Mouse (Mus musculus) MEL (cell line): Measurements from ENCODE around the gene Ttc39a. TPM values are rescaled to one million over a fixed set of nuclear protein-coding genes. Genes with fewer than 3 reads are reported as not detected.

Experiments used
- DNase-seq: peaks from one replicate; pipeline ENCODE4 v3.0.0; 2011; ENCODE audit warnings: low read depth, low spot score
- H3K27ac ChIP-seq: 2 replicates; pipeline ENCODE4 v1.5.1; 2012; ENCODE audit warnings: low read depth, mild to moderate bottlenecking, control low read depth, low read length, moderate library complexity; ENCODE audit not compliant: control insufficient read depth
- H3K27me3 ChIP-seq, 2 experiments: fragments of 150-350 bp in 1 of 2; sonication (generic) in 1 of 2; 2 replicates each; pipeline ENCODE4 v1.6.1; 2012; ENCODE audit warnings: low read length in 2 of 2, mild to moderate bottlenecking in 2 of 2, improper control_type of control experiment in 1 of 2, moderate library complexity in 1 of 2; ENCODE audit not compliant: insufficient read depth in 2 of 2, control insufficient read depth in 1 of 2
- H3K36me3 ChIP-seq, 2 experiments: 2 replicates each; pipeline ENCODE4 v1.6.1; 2012 to 2014; ENCODE audit warnings: low read length in 2 of 2, improper control_type of control experiment in 1 of 2, inconsistent platforms in 1 of 2, mild to moderate bottlenecking in 1 of 2; ENCODE audit not compliant: insufficient read depth in 2 of 2, control insufficient read depth in 1 of 2
- H3K4me1 ChIP-seq, 2 experiments: fragments of 150-350 bp in 1 of 2; sonication (generic) in 1 of 2; 2 replicates each; pipeline ENCODE4 v1.6.1; 2012; ENCODE audit warnings: low read length in 2 of 2, improper control_type of control experiment in 1 of 2, mild to moderate bottlenecking in 1 of 2; ENCODE audit not compliant: insufficient read depth in 2 of 2, control insufficient read depth in 1 of 2
- H3K4me3 ChIP-seq, 2 experiments: fragments of 150-350 bp in 1 of 2; sonication (generic) in 1 of 2; 2 replicates each; pipeline ENCODE4 v1.5.1; 2012; ENCODE audit warnings: low read depth in 2 of 2, low read length in 2 of 2, mild to moderate bottlenecking in 2 of 2, moderate library complexity in 2 of 2, control low read depth in 1 of 2, improper control_type of control experiment in 1 of 2; ENCODE audit not compliant: control insufficient read depth in 1 of 2, insufficient read depth in 1 of 2
- H3K79me2 ChIP-seq: 2 replicates; pipeline ENCODE4 v1.6.1; 2012; ENCODE audit warnings: mild to moderate bottlenecking, low read length, moderate library complexity; ENCODE audit not compliant: control insufficient read depth, poor library complexity, insufficient read depth
- H3K9ac ChIP-seq: 2 replicates; pipeline ENCODE4 v1.6.1; 2012; ENCODE audit warnings: low read depth, mild to moderate bottlenecking, control low read depth, low read length, moderate library complexity; ENCODE audit not compliant: control insufficient read depth, poor library complexity, severe bottlenecking
- H3K9me3 ChIP-seq: fragments of 150-350 bp; sonication (generic); replicated peaks from 2 replicates; pipeline ENCODE4 v1.6.1; 2012; ENCODE audit warnings: mild to moderate bottlenecking, low read length, improper control_type of control experiment, moderate library complexity; ENCODE audit not compliant: insufficient read depth
- CTCF ChIP-seq, 3 experiments: IDR thresholded peaks in 2 of 3; conservative IDR thresholded peaks in 1 of 3; 2 replicates each; pipeline ENCODE4 v1.5.1; 2011 to 2012; ENCODE audit warnings: low read length in 3 of 3, low read depth in 2 of 3, mild to moderate bottlenecking in 2 of 3, improper control_type of control experiment in 1 of 3, inconsistent platforms in 1 of 3, mixed read lengths in 1 of 3, moderate library complexity in 1 of 3; ENCODE audit not compliant: control insufficient read depth in 1 of 3, insufficient read depth in 1 of 3, poor library complexity in 1 of 3, severe bottlenecking in 1 of 3
- ETS1 ChIP-seq: IDR thresholded peaks from 2 replicates; pipeline ENCODE4 v1.6.1; 2012; ENCODE audit warnings: low read depth, mild to moderate bottlenecking, inconsistent platforms, low read length, improper control_type of control experiment, moderate library complexity
- GABPA ChIP-seq: IDR thresholded peaks from 2 replicates; pipeline ENCODE4 v1.6.1; 2012; ENCODE audit warnings: low read depth, mild to moderate bottlenecking, inconsistent platforms, low read length, improper control_type of control experiment, moderate library complexity
- JUND ChIP-seq: IDR thresholded peaks from 2 replicates; pipeline ENCODE4 v1.6.1; 2011; ENCODE audit warnings: low read depth, mild to moderate bottlenecking, improper control_type of control experiment, low read length
- MAZ ChIP-seq: IDR thresholded peaks from 2 replicates; pipeline ENCODE4 v1.6.1; 2012; ENCODE audit warnings: low read depth, mild to moderate bottlenecking, inconsistent platforms, low read length, improper control_type of control experiment
- MEF2A ChIP-seq: IDR thresholded peaks from 2 replicates; pipeline ENCODE4 v1.6.1; 2014; ENCODE audit warnings: low read depth, mild to moderate bottlenecking, inconsistent platforms, low read length, improper control_type of control experiment; ENCODE audit not compliant: poor library complexity, insufficient replicate concordance, severe bottlenecking; ENCODE audit errors: extremely low read depth
- MXI1 ChIP-seq: IDR thresholded peaks from 2 replicates; pipeline ENCODE4 v1.6.1; 2011; ENCODE audit warnings: mild to moderate bottlenecking, low read depth, low read length, improper control_type of control experiment
- MYB ChIP-seq: IDR thresholded peaks from 2 replicates; pipeline ENCODE4 v1.6.1; 2011; ENCODE audit warnings: mild to moderate bottlenecking, low read depth, low read length, improper control_type of control experiment
- MYC ChIP-seq: IDR thresholded peaks from 2 replicates; pipeline ENCODE4 v1.6.1; 2011; ENCODE audit warnings: low read depth, mild to moderate bottlenecking, low read length, improper control_type of control experiment, moderate library complexity
- NELFE ChIP-seq: IDR thresholded peaks from 2 replicates; pipeline ENCODE4 v1.6.1; 2011; ENCODE audit warnings: low read depth, low read length, improper control_type of control experiment
- POLR2AphosphoS2 ChIP-seq: IDR thresholded peaks from 2 replicates; pipeline ENCODE4 v1.6.1; 2011; ENCODE audit warnings: low read length, improper control_type of control experiment
- POLR2AphosphoS5 ChIP-seq: IDR thresholded peaks from 2 replicates; pipeline ENCODE4 v1.6.1; 2012; ENCODE audit warnings: low read depth, borderline replicate concordance, mild to moderate bottlenecking, inconsistent platforms, low read length, moderate library complexity, mixed read lengths
- RAD21 ChIP-seq: IDR thresholded peaks from 2 replicates; pipeline ENCODE4 v1.6.1; 2011; ENCODE audit warnings: mild to moderate bottlenecking, low read depth, low read length, improper control_type of control experiment
- SIN3A ChIP-seq: IDR thresholded peaks from 2 replicates; pipeline ENCODE4 v1.6.1; 2012; ENCODE audit warnings: low read length, improper control_type of control experiment, inconsistent platforms
- SMC3 ChIP-seq: IDR thresholded peaks from 2 replicates; pipeline ENCODE4 v1.6.1; 2011; ENCODE audit warnings: low read depth, low read length, improper control_type of control experiment
- TBP ChIP-seq: IDR thresholded peaks from 2 replicates; pipeline ENCODE4 v1.8.0; 2011; ENCODE audit warnings: low read depth, low read length, improper control_type of control experiment
- ZC3H11A ChIP-seq: IDR thresholded peaks from 2 replicates; pipeline ENCODE4 v1.6.1; 2012; ENCODE audit warnings: low read depth, mild to moderate bottlenecking, inconsistent platforms, low read length, improper control_type of control experiment
- ZMIZ1 ChIP-seq: IDR thresholded peaks from 2 replicates; pipeline ENCODE4 v1.6.1; 2012; ENCODE audit warnings: low read depth, mild to moderate bottlenecking, inconsistent platforms, low read length, improper control_type of control experiment, moderate library complexity
- polyA plus RNA-seq, 2 experiments: library from polyadenylated mRNA; stranded (reverse) in 1 of 2; unstranded in 1 of 2; fragments of >175 nt in 1 of 2; fragments of >200 nt in 1 of 2; gene quantifications; 2 replicates each; pipeline versions ENCODE4 v1.2.1 to v1.2.4; 2012; ENCODE audit warnings: low replicate concordance in 2 of 2, low read depth in 1 of 2; ENCODE audit not compliant: insufficient read length in 2 of 2, insufficient read depth in 1 of 2, missing spikeins in 1 of 2
- total RNA-seq: library from RNA; depleted of rRNA; stranded (reverse); fragments of 300-350 nt; gene quantifications from 2 replicates; pipeline ENCODE4 v1.2.3, GENCODE M21; 2012

The Ttc39a gene
- total and polyA plus RNA-seq, 3 experiments: 2.8 to 4.2 TPM; not detected in 1

GRCm38 (mm10) chr4:109419563-109419962, 13.1 kb downstream of the Ttc39a start:
- H3K36me3 ChIP-seq: no peaks in the 10 kb centered on the region; a peak in 1 of 4 replicates
- H3K27ac ChIP-seq: no peak overlapping the region
- H3K4me3 ChIP-seq: no peak overlapping the region
- H3K4me1 ChIP-seq: peaks cover 0 to 11% of the 10 kb centered on the region in 2 experiments; a peak in 1 of 4 replicates
- no peaks in the 10 kb centered on the region for H3K9me3 ChIP-seq
- TF ChIP-seq MEF2A (no peak), JUND (no peak), NELFE (no peak), SIN3A (no peak), GABPA (no peak), MYC (no peak), MAZ (no peak), TBP (no peak)
- TF ChIP-seq, all 39 proteins: peak for 0
- H3K9ac ChIP-seq: no peak overlapping the region
- no peaks in the 10 kb centered on the region for H3K27me3 ChIP-seq
- no peak for DNase-seq
- H3K79me2 ChIP-seq: no peaks in the 10 kb centered on the region

DNA sequence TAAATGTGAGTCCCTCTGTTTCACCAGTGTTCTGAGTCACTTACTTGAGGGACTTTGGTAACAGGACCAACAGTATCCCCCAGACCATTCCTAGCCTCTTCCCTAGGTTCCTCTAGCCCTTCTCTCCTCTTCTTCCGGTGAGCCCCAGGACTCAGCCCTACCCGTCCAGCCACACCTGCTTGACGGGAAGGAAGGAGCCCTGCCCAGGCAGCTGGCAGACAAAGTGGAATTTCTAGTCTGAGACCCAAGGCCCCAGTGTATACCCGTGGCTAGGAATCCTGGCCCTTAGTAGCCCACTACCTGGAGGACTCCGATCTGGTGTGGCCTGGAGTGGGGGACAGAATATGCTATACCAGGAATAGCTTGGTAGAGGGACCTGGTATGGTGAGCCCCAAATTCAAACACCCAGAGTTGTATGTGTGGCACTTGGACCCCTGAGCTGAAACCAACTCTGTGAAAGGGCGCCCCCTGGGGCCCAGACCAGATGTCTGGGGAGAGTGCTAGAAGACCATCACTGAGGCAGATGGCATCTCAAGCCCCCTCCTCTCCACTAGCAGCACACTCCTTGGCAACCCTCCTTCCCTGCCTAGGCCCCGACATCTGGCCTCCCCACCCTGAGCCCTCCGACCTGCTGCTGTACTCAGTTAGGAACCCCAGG, 13.8 kb downstream of the Ttc39a start:
- no peak overlapping the region for H3K9ac ChIP-seq
- H3K36me3 ChIP-seq: no peaks in the 10 kb centered on the region; a peak in 1 of 4 replicates
- DNase-seq: peak; percentile 37
- H3K27me3 ChIP-seq: no peaks in the 10 kb centered on the region
- H3K27ac ChIP-seq: no peak overlapping the region
- H3K4me3 ChIP-seq: no peak overlapping the region
- H3K9me3 ChIP-seq: no peaks in the 10 kb centered on the region
- no peak for TF ChIP-seq MYC
- no peak for TF ChIP-seq SIN3A
- TF ChIP-seq POLR2AphosphoS5: no peak
- no peak for TF ChIP-seq JUND
- peak; percentile 64 for TF ChIP-seq RAD21
- peak; percentile 64 to 83 (median 69) for TF ChIP-seq CTCF (IDR thresholded peaks at IDR 0.05 in 2 of 3, conservative IDR thresholded peaks at IDR 0.05 in 1 of 3; ENCODE audit: control insufficient read depth in 1 of 3, insufficient read depth in 1 of 3, low read depth in 2 of 3, low read length in 3 of 3, poor library complexity in 1 of 3, severe bottlenecking in 1 of 3)
- TF ChIP-seq ZC3H11A: peak; percentile 59
- no peak for TF ChIP-seq ZMIZ1
- peak; percentile 66 for TF ChIP-seq SMC3
- no peak for TF ChIP-seq POLR2AphosphoS2
- no peak for TF ChIP-seq MXI1
- TF ChIP-seq ETS1: no peak
- TF ChIP-seq MYB: no peak
- TF ChIP-seq, all 39 proteins: peak for 4
- peaks cover 0 to 9% of the 10 kb centered on the region in 2 experiments; a peak in 1 of 4 replicates for H3K4me1 ChIP-seq
- H3K79me2 ChIP-seq: no peaks in the 10 kb centered on the region
